Mouse (Mus musculus): Measurements from ENCODE around the gene Rapgefl1. TPM values are rescaled to one million over a fixed set of nuclear protein-coding genes. Genes with fewer than 3 reads are reported as not detected.

Rapgefl1 gene
- under 1 TPM; 0.23 to 0.40 TPM for total RNA-seq (2021)
- long read RNA-seq, experiment 1: 0 reads
- long read RNA-seq, experiment 2: 0 reads

- DNase-seq: peak; percentile 79
These were observed at the start of gene Rapgefl1 for GRCm38 (mm10) chr11:98836651-98837141. Gene Rapgefl1, plus strand, starts transcription at chr11:98836785.

- DNase-seq: no peak
These were observed 49.4 kb upstream of the Rapgefl1 start for GRCm38 (mm10) chr11:98787229-98787628.

GRCm38 (mm10) chr11:98787691-98788090 is 48.9 kb upstream of the Rapgefl1 start:
- DNase-seq: no peak

- DNase-seq: no peak
These were observed 48.4 kb upstream of the Rapgefl1 start for GRCm38 (mm10) chr11:98788139-98788538.

GRCm38 (mm10) chr11:98788550-98789218 is 47.9 kb upstream of the Rapgefl1 start:
- DNase-seq: peak; percentile 91

GRCm38 (mm10) chr11:98789219-98789807 is 47.3 kb upstream of the Rapgefl1 start:
- peak; percentile 43 for DNase-seq

GRCm38 (mm10) chr11:98789824-98790223 is 46.8 kb upstream of the Rapgefl1 start:
- DNase-seq: no peak

GRCm38 (mm10) chr11:98790631-98791205 is 45.9 kb upstream of the Rapgefl1 start:
- no peak for DNase-seq

- DNase-seq: no peak
These were observed 45.1 kb upstream of the Rapgefl1 start for GRCm38 (mm10) chr11:98791448-98791847.

- no peak for DNase-seq
These were observed 44.5 kb upstream of the Rapgefl1 start for GRCm38 (mm10) chr11:98792081-98792480.

- no peak for DNase-seq
These were observed 42.0 kb upstream of the Rapgefl1 start for GRCm38 (mm10) chr11:98794469-98795014.

- peak; percentile 92 for DNase-seq
These were observed 41.4 kb upstream of the Rapgefl1 start, which contains the start of gene Msl1 for GRCm38 (mm10) chr11:98795015-98795713. Gene Msl1, plus strand, starts transcription at chr11:98795516.

GRCm38 (mm10) chr11:98795714-98796514 is 40.7 kb upstream of the Rapgefl1 start:
- peak; percentile 64 for DNase-seq

GRCm38 (mm10) chr11:98796515-98797216 is 39.9 kb upstream of the Rapgefl1 start:
- peak; percentile 56 for DNase-seq

- DNase-seq: peak; percentile 29
These were observed 39.3 kb upstream of the Rapgefl1 start for GRCm38 (mm10) chr11:98797306-98797705.

- DNase-seq: no peak
These were observed 38.7 kb upstream of the Rapgefl1 start for GRCm38 (mm10) chr11:98797909-98798308.

- no peak for DNase-seq
These were observed 32.0 kb upstream of the Rapgefl1 start, which contains the start of gene Casc3 for GRCm38 (mm10) chr11:98804605-98805004. Gene Casc3, plus strand, starts transcription at chr11:98804905.

- DNase-seq: no peak
These were observed 28.2 kb upstream of the Rapgefl1 start for GRCm38 (mm10) chr11:98808417-98808816.

GRCm38 (mm10) chr11:98809457-98810290 is 26.9 kb upstream of the Rapgefl1 start:
- peak; percentile 98 for DNase-seq

- no peak for DNase-seq
These were observed 25.9 kb upstream of the Rapgefl1 start for GRCm38 (mm10) chr11:98810686-98811085.

Measured in gastrocnemius, postnatal 25 days (tissue).